In genomic region chr4:149037706-149038105, GRCm38 (mm10) we compare ENCODE assay signal across 23 mouse cellular contexts.
"Had no signal": no experiment of that assay in that cellular context is flagged by ENCODE, and none has a peak within 500 bp of the region (broad histone marks: within the 10 kb centered on the region; RNA-seq: fewer than 3 reads in every experiment).

No protein-coding gene starts in this region.

- H3K36me3 ChIP-seq: midbrain, embryonic 13.5 days had no signal

- H3K4me1 ChIP-seq: limb, embryonic 15.5 days; liver, embryonic 13.5 days had no signal

- H3K4me2 ChIP-seq: intestine, embryonic 15.5 days; limb, embryonic 12.5 days; limb, embryonic 15.5 days; liver, embryonic 13.5 days; midbrain, embryonic 13.5 days had no signal

- H3K27ac ChIP-seq: intestine, embryonic 15.5 days; limb, embryonic 12.5 days; limb, embryonic 15.5 days; liver, embryonic 13.5 days; midbrain, embryonic 10.5 days; stomach, postnatal 0 days had no signal

- ATAC-seq: hindbrain, embryonic 16.5 days; intestine, embryonic 15.5 days; lung, postnatal 0 days; midbrain, embryonic 13.5 days; midbrain, embryonic 16.5 days had no signal

- H3K27me3 ChIP-seq: intestine, embryonic 15.5 days; limb, embryonic 12.5 days; limb, embryonic 15.5 days; liver, embryonic 13.5 days; megakaryocyte, embryonic 14.5 days had no signal

- DNase-seq: kidney, adult 11 months; kidney, adult 9 months; kidney, postnatal 14 days; left cerebral cortex, postnatal 4 days; liver, embryonic 13.5 days; lung, adult 2 months; lung, postnatal 36 days; right cerebral cortex, postnatal 14 days; right cerebral cortex, postnatal 4 days; thymus, adult 2 months; thymus, postnatal 14 days; thymus, postnatal 4 days had no signal

- H3K9ac ChIP-seq: intestine, embryonic 15.5 days; limb, embryonic 12.5 days; limb, embryonic 15.5 days; liver, embryonic 13.5 days; midbrain, embryonic 13.5 days had no signal

- H3K9me3 ChIP-seq: intestine, embryonic 15.5 days; limb, embryonic 12.5 days; limb, embryonic 15.5 days; liver, embryonic 13.5 days; megakaryocyte, embryonic 14.5 days; midbrain, embryonic 10.5 days; midbrain, embryonic 13.5 days had no signal

- H3K4me3 ChIP-seq: intestine, embryonic 15.5 days; limb, embryonic 12.5 days; limb, embryonic 15.5 days; liver, embryonic 13.5 days; megakaryocyte, embryonic 14.5 days; midbrain, embryonic 10.5 days; midbrain, embryonic 13.5 days; myocyte had no signal
